27 mouse cellular contexts compared by ENCODE assay signal in the genomic region with DNA sequence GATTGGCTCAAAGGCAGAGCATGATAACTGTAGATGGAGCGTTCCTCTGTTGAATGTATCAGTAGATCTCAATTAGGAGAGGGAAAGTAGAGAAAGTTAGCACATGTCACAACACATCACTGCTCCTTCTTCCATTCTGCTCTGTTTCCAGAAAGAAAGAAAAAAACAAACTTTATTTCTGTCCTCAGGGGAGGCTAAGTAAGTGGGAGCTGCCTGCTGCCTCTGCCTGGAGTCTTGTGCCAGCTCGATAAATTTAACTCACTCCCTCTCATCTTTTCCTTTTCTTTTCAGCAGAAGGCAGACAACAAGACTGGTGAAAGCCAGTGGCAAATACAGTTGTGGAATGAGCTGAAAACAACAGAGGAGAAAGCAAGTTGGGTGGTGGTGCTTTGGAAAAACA.
DNase-seq lines count a peak whose midpoint lies in the region; ATAC-seq and TF ChIP-seq lines count a peak whose summit lies in the region.
"Had no signal": no experiment of that assay in that cellular context is flagged by ENCODE, and none has a peak within 500 bp of the region (broad histone marks: within the 10 kb centered on the region; RNA-seq: fewer than 3 reads in every experiment).

No protein-coding gene starts in this region.

- H3K9ac ChIP-seq in midbrain, embryonic 14.5 days (replicated peaks; ENCODE audit: low read length), result no peak overlapping the region
- H3K9ac ChIP-seq: embryonic facial prominence, embryonic 15.5 days; forebrain, embryonic 15.5 days; intestine, embryonic 15.5 days; liver, embryonic 13.5 days; lung, embryonic 14.5 days; midbrain, embryonic 13.5 days; neural tube, embryonic 12.5 days had no signal

- no peak for ATAC-seq in midbrain, embryonic 14.5 days (ENCODE audit: low FRiP score, low TSS enrichment)
- ATAC-seq: CD4-positive, CD25-positive, alpha-beta regulatory T cell, adult 4 months; forebrain, embryonic 15.5 days; hindbrain, embryonic 16.5 days; intestine, embryonic 15.5 days; midbrain, embryonic 13.5 days had no signal

- H3K36me3 ChIP-seq in midbrain, embryonic 14.5 days (ENCODE audit: control insufficient read depth, insufficient read depth, low read length), result no peaks in the 10 kb centered on the region
- H3K36me3 ChIP-seq: embryonic facial prominence, embryonic 15.5 days; forebrain, embryonic 15.5 days; intestine, embryonic 15.5 days; liver, embryonic 13.5 days; midbrain, embryonic 13.5 days; neural tube, embryonic 12.5 days had no signal

- intact Hi-C loops in left cerebral cortex, adult 2 months (cut with DNase I), result no loop called here

- peak; percentile 6 for DNase-seq in layer of hippocampus, adult 9-11 months
- no peak for DNase-seq in layer of hippocampus, postnatal 36 days
- DNase-seq in left cerebral cortex, adult 2 months (ENCODE audit: extremely low spot score in 1 of 2, low spot score in 2 of 2), result peak in 1 of 2 experiments; percentile 14
- DNase-seq in right cerebral cortex, adult 2 months (ENCODE audit: low spot score in 2 of 2), result peak; percentile 27 to 49
- DNase-seq in natural killer cell, adult 2 months (ENCODE audit: low spot score in 2 of 2), result no peak
- DNase-seq in ovary, postnatal 10 days (ENCODE audit: low spot score), result no peak
- DNase-seq in midbrain, embryonic 14.5 days, result no peak
- DNase-seq: adrenal gland, postnatal 36 days; cerebellum, adult 11 months; cerebellum, adult 9-11 months; gastrocnemius, adult 2 months; heart, postnatal 36 days; kidney, adult 8-10 months; kidney, postnatal 14 days; liver, embryonic 13.5 days; lung, embryonic 14.5 days; retina, postnatal 1 day; thymus, adult 2 months; thymus, postnatal 4 days had no signal

- no peak for TF ChIP-seq CTCF in left cerebral cortex, adult 2 months (IDR thresholded peaks at IDR 0.05)

- H3K9me3 ChIP-seq in midbrain, embryonic 14.5 days (ENCODE audit: control insufficient read depth, low read length), result no peaks in the 10 kb centered on the region
- H3K9me3 ChIP-seq: embryonic facial prominence, embryonic 15.5 days; forebrain, embryonic 15.5 days; intestine, embryonic 15.5 days; megakaryocyte, embryonic 14.5 days; midbrain, embryonic 13.5 days; neural tube, embryonic 12.5 days had no signal

- 90% methylated on average over 2 of the region's 2 CpGs for WGBS in midbrain, embryonic 14.5 days

- H3K27me3 ChIP-seq in midbrain, embryonic 14.5 days (ENCODE audit: control insufficient read depth, insufficient read depth, low read length), result no peaks in the 10 kb centered on the region
- H3K27me3 ChIP-seq: embryonic facial prominence, embryonic 15.5 days; forebrain, embryonic 15.5 days; intestine, embryonic 15.5 days; liver, embryonic 13.5 days; megakaryocyte, embryonic 14.5 days; midbrain, embryonic 13.5 days; neural tube, embryonic 12.5 days had no signal

- H3K4me3 ChIP-seq in left cerebral cortex, adult 2 months, result no peak overlapping the region
- no peak overlapping the region for H3K4me3 ChIP-seq in midbrain, embryonic 14.5 days (replicated peaks; ENCODE audit: low read depth, low read length)
- H3K4me3 ChIP-seq: embryonic facial prominence, embryonic 15.5 days; forebrain, embryonic 15.5 days; gastrocnemius, adult 2 months; intestine, embryonic 15.5 days; liver, embryonic 13.5 days; megakaryocyte, embryonic 14.5 days; midbrain, embryonic 13.5 days; neural tube, embryonic 12.5 days had no signal

- H3K27ac ChIP-seq in left cerebral cortex, adult 2 months, result peak overlapping the region; percentile 11; the same call in 1 of the 2 replicates
- H3K27ac ChIP-seq in midbrain, embryonic 14.5 days (replicated peaks; ENCODE audit: low read depth, low read length), result no peak overlapping the region
- H3K27ac ChIP-seq: embryonic facial prominence, embryonic 15.5 days; forebrain, embryonic 15.5 days; gastrocnemius, adult 2 months; intestine, embryonic 15.5 days; liver, embryonic 13.5 days; midbrain, embryonic 13.5 days; neural tube, embryonic 12.5 days had no signal

- no peaks in the 10 kb centered on the region for H3K4me1 ChIP-seq in midbrain, embryonic 14.5 days (ENCODE audit: control insufficient read depth, insufficient read depth, low read length)
- H3K4me1 ChIP-seq: embryonic facial prominence, embryonic 15.5 days; forebrain, embryonic 15.5 days; intestine, embryonic 15.5 days; liver, embryonic 13.5 days; megakaryocyte, embryonic 14.5 days; midbrain, embryonic 13.5 days; neural tube, embryonic 12.5 days had no signal

- H3K4me2 ChIP-seq in midbrain, embryonic 14.5 days (ENCODE audit: low read length), result no peak overlapping the region
- H3K4me2 ChIP-seq: embryonic facial prominence, embryonic 15.5 days; forebrain, embryonic 15.5 days; intestine, embryonic 15.5 days; liver, embryonic 13.5 days; lung, embryonic 14.5 days; midbrain, embryonic 13.5 days; neural tube, embryonic 12.5 days had no signal

Comparison
In these comparisons a context has a peak if more than half of its experiments do, and no peak if none do; other contexts are left out.
1. DNase-seq: peak in layer of hippocampus, adult 9-11 months (single experiment) and right cerebral cortex, adult 2 months (2 of 2); none in layer of hippocampus, postnatal 36 days (0 of 2), natural killer cell, adult 2 months (0 of 2), ovary, postnatal 10 days (single experiment) and midbrain, embryonic 14.5 days (single experiment).